Mouse (Mus musculus): Measurements from ENCODE around the gene Bach1.

Gene Bach1

DNA sequence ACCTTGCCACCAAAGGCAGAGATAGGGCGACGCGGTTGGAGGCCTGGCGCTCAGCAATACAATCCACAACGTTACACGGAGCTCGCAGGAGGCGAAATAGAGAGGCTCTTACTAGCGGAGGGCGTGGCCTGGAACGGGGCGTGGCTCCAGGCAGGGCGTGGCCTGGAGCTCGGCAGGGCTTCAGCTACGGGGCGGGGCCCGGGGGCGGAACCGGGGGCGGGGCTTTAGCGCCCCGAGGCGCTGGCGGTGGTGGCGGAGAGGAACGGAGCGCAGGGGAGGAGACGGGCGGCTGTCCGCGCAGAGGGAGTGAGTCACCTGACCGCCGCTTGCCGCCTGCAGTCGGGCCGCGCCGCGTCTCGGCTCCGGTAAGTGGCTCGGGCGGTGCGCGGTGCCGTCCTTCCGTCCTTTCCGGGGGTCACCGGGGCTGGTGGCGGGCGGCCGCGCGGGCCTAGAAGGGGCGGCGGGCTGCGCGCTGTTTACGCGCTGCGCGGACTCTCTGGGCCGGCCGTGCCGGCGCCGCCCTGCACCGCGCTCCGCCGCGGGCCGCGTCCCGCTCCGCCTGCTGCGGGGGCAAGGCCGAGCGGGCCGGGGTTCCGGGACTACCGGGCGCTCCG is at the start of gene Bach1:
Gene Bach1 (plus strand): TSS at position 254 of the 614 bp plus-strand sequence.
- DNase-seq (ENCODE audit: low read depth, low spot score) = peak; percentile 97

DNA sequence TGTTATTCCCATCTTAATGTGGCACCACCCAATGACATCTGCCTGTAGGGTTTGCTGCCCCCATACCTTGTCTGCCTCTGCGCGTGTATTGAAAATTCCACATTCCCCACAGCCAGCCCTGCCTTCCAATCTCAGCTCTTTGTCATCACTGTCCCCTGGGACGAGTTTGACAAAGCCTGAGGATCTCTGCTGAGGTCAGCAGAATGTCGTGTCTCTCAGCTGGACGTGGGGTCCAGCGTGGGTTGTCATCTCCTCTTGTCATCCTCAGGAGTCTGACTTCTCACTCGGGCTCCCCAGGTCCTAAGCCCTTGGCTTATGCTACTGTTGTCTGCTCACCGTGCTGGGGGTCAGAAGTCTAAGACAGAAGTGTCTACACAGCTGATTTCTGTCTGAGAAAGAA is 46.4 kb upstream of the Bach1 start:
- DNase-seq (ENCODE audit: low read depth, low spot score) = no peak

- DNase-seq (ENCODE audit: low read depth, low spot score) = no peak
Measured at GRCm38 (mm10) chr16:87652924-87653323, 45.8 kb upstream of the Bach1 start.

GRCm38 (mm10) chr16:87654016-87654575 is 44.6 kb upstream of the Bach1 start:
- DNase-seq (ENCODE audit: low read depth, low spot score) = peak; percentile 43

- DNase-seq (ENCODE audit: low read depth, low spot score) = no peak
Measured at GRCm38 (mm10) chr16:87655005-87655404, 43.7 kb upstream of the Bach1 start.

DNA sequence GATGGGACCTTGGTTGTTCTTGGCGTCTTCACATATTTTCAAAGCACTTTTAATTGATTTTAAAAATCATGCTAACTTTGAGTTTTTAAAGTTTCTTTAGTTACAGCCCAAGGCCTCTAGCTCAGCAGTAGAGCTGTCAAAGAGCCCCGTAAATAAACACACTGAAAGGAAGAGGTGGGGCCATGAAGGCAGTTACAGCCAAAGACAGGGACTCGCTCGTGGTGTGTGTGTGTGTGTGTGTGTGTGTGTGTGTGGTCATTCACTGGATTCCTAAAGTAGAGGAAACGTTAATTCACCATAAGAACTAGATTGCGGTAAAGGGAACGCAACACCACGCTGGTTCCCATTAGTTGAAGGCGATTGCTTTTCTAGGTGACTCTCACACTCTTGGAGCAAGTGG is 43.2 kb upstream of the Bach1 start:
- no peak for DNase-seq (ENCODE audit: low read depth, low spot score)

DNA sequence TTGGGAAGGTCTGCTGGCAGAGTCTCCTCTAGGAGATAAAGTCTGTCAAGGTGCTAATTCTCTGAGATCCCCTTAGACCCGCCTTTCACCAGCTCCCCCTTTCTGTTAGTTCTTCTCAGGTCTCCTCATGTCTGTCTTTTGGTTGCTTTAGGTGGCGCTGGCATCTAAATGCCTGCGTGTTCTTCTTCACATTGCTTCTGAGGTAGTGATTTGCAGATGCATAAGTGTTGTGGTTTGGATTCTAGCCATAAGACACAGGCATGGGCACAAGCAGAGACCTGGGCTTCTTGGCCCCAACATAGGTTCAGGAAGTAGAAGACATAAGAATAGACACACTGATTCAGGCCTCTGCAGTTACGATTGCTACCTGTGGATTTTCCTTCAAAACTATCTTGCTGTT is 42.0 kb upstream of the Bach1 start:
- DNase-seq (ENCODE audit: low read depth, low spot score) = peak; percentile 54

GRCm38 (mm10) chr16:87657291-87657690 is 41.5 kb upstream of the Bach1 start:
- DNase-seq (ENCODE audit: low read depth, low spot score) = peak; percentile 61

DNA sequence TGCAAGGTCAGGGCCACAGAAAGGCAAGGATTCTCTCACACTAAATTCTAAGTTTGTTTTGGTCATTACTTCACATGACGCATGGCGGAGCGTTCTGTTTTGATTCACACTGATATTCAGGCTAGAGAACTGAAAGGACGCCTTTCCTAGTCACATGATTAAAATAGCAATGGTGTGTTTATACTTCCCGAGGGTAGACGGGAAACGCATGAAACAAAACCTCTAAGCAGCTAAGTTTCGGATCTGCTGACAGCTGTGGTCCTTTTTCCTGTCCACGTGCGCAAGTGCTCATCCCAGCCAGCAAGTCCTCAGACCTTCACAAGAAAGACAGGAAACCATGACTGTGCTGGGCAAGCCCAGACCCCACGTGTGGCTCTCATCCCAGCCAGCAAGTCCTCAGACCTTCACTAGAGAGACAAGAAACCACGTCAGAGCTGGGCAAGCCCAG is 37.7 kb upstream of the Bach1 start:
- DNase-seq (ENCODE audit: low read depth, low spot score) = peak; percentile 46

DNA sequence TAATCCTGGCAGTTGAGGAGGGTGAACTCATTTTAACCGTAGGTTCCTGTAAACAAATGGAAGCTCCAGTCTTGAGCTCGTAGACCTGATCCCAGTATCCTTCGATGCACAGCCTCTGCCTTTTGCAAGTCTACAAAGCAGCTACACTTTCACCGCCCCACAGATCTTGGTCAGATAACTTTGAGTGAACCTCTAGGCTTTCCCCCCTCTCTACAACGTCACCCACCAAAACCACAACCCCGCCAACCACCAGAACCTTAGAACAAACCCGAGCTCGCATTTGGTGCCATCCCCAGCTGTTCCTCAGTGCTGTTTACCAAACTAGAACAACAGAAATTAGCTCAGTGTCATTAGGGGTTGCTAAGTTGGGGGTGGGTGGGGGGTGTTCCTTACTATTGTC is 37.1 kb upstream of the Bach1 start:
- DNase-seq (ENCODE audit: low read depth, low spot score) = peak; percentile 65

- no peak for DNase-seq (ENCODE audit: low read depth, low spot score)
Measured at GRCm38 (mm10) chr16:87662528-87662927, 36.2 kb upstream of the Bach1 start.

DNA sequence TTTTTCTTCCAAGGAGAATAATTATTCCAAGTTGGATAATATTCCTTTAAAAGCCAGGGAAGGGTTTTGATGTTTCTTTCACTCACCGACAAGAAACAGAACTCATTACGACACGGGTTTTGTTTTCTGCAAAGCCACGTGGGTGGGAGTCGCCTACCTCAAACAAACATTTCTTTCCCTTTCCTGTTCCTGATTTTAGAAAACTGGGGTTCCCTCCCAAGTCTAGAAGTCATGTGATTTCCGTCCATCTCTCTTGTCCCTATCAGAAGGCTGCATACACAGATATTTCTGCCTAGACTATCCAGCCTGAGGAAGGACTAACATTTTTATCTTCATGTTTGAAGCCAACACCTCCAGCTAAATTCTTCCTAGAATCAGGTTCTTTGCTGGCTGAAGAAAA is 34.9 kb upstream of the Bach1 start:
- no peak for DNase-seq (ENCODE audit: low read depth, low spot score)

DNA sequence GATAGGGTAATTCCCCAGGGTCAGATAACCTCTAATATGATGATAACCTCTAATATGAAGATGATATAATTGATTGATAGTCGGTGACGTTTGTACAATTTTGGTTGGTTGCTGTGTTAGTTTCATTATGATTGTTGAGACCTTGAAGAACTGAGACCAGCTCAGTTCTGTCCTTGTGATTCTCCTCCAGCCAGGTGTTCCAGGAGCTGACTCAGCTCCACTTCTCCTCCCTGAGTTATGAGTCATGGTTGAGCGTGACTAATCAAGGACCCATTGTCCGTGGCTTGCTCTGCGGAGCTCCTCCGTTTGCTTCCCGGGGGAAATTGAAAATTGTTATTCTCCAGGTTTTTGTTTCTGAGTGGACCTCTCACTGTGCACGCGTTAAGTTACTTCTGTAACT is 33.5 kb upstream of the Bach1 start:
- no peak for DNase-seq (ENCODE audit: low read depth, low spot score)

GRCm38 (mm10) chr16:87665752-87666619 is 32.8 kb upstream of the Bach1 start:
- no peak for DNase-seq (ENCODE audit: low read depth, low spot score)

DNA sequence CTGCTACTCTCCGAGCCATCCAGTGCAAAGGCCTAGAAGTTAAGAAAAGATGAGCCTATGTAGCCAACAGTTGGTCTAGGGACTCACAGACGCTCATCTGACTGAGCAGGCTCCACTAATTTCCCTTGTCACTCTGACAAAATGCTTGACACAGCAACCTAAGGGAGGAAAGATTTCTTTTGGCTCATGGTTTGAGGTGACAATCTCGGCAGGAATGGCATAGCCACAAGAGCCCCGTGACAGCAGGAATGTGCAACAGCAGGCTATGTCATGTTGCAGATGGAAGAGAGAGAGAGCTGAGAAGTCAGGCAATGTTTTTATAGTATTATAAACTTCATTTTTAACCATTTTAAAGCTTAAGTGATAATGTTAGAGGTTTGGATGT is 32.1 kb upstream of the Bach1 start:
- no peak for DNase-seq (ENCODE audit: low read depth, low spot score)

- no peak for DNase-seq (ENCODE audit: low read depth, low spot score)
Measured at GRCm38 (mm10) chr16:87668002-87668401, 30.7 kb upstream of the Bach1 start.

DNA sequence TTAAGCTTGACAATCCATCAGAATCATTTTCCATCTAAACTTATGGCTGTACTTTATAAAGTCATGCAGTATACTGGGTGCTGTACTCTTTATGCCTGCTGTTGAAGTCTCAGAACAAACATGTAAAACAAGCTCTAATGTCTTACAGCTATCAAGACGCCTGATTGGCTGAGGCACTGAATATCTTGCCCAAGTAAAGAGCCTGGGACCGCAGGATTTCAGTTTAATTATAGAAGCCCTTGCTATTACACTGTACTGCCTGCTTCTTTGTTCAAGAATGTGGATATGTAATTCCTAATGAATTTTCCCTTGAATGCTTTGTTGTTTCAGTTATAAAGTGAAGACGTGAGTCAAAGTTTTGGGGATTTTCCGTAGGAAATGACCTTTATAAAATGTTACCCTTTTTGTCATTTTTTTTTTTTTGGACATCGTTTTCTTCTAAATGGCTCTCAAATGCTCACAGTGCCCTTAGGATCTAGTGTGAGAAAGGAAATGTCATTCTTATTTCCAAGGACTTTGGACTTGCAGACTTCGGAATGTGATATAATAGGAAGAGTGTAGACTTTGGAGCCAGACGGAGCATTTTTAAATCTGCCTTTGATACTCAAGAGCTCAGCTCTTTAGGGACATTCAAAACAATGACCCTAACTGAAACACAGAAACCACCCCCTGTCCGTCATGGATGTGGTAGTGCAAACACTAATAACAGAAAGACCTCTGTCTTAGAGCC is 28.5 kb upstream of the Bach1 start:
- no peak for DNase-seq (ENCODE audit: low read depth, low spot score)

- DNase-seq (ENCODE audit: low read depth, low spot score) = no peak
Measured at GRCm38 (mm10) chr16:87670821-87671165, 28.0 kb upstream of the Bach1 start.

DNA sequence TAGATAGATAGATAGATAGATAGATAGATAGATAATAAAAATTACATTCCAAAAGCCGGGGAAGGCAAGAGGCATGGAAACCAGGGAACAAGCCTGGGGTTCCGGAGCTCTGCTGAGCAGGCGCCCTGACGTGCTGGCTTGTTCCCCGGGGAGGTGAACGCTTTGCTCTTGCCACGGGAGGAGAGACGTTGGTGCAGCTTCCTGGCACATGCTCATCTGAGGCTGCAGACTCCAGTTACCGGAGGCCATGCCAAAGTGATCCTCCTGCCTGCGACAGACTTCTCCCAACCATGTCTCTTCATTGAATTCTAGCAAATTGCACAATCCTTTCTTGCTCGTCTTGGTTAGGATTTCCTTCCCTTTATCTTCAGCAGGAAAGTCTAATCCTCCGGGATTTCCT is 27.4 kb upstream of the Bach1 start:
- no peak for DNase-seq (ENCODE audit: low read depth, low spot score)

DNA sequence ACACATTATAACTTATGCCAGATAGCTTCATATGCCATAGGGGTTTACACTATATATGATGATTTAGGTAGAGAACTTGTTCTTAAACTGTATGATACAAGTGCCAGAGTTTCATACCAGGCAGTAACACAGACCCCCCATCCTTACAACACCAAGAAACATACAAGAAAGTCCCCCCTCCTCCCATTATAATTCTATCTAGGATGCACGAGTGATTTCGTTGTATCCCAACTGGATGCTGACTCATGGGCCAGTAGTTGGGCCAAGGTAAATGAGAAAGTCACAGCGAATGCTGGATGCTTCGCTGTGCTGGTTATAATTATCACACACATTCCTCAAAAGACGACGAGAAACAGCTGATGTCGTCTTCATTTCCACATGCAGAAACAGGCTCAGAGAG is 25.6 kb upstream of the Bach1 start:
- DNase-seq (ENCODE audit: low read depth, low spot score) = no peak

GRCm38 (mm10) chr16:87676182-87676581 is 22.6 kb upstream of the Bach1 start:
- DNase-seq (ENCODE audit: low read depth, low spot score) = no peak

GRCm38 (mm10) chr16:87678667-87679066 is 20.1 kb upstream of the Bach1 start:
- DNase-seq (ENCODE audit: low read depth, low spot score) = no peak

Data from CD4-positive helper T cell, adult 2 months (primary cell).